Mouse (Mus musculus) E14TG2a.4 (cell line): ENCODE measurements around the gene Map3k19.

Source experiments
- CTCF ChIP-seq: conservative IDR thresholded peaks from 2 replicates; pipeline ENCODE4 v1.5.1; 2014; ENCODE audit warnings: low read length
- NANOG ChIP-seq: IDR thresholded peaks from 2 replicates; pipeline ENCODE4 v1.6.1; 2014; ENCODE audit warnings: borderline replicate concordance, low read length, mixed read lengths

- TF ChIP-seq CTCF (no peak), NANOG (no peak)
Observed at GRCm38 (mm10) chr1:127775206-127775720, 79.6 kb downstream of the Map3k19 start.
